Mouse (Mus musculus): Measurements from ENCODE around the gene Veph1. TPM values are rescaled to one million over a fixed set of nuclear protein-coding genes. Genes with fewer than 3 reads are reported as not detected.

Veph1 gene
- polyA plus RNA-seq, 1 experiment, result not detected

- H3K4me1 ChIP-seq (ENCODE audit: control insufficient read depth, insufficient read depth, insufficient read length), result no peaks in the 10 kb centered on the region
- DNase-seq (ENCODE audit: low read depth in 1 of 2, low spot score in 2 of 2), result no peak
- H3K4me3 ChIP-seq (ENCODE audit: extremely low read depth, insufficient read depth, insufficient read length), result no peak overlapping the region
- 89% methylated on average over 15 of the region's 15 CpGs for WGBS
- H3K27me3 ChIP-seq (ENCODE audit: control insufficient read depth, insufficient read depth, low read length), result peaks cover 3% of the 10 kb centered on the region; the same call in 1 of the 2 replicates
- H3K36me3 ChIP-seq (ENCODE audit: control insufficient read depth, insufficient read depth, low read length), result no peaks in the 10 kb centered on the region
- no peak overlapping the region for H3K27ac ChIP-seq (ENCODE audit: insufficient read depth, low read length)
- no peak for TF ChIP-seq POLR2A (IDR thresholded peaks at IDR 0.05; ENCODE audit: low read depth, low read length)
- no peak for TF ChIP-seq CTCF (IDR thresholded peaks at IDR 0.05; ENCODE audit: extremely low read depth, insufficient read depth, insufficient read length, insufficient replicate concordance)
These were observed 71.6 kb downstream of the Veph1 start for GRCm38 (mm10) chr3:66224931-66225537.

- no peak overlapping the region for H3K27ac ChIP-seq (ENCODE audit: insufficient read depth, low read length)
- H3K27me3 ChIP-seq (ENCODE audit: control insufficient read depth, insufficient read depth, low read length), result peaks cover 5% of the 10 kb centered on the region; the same call in 1 of the 2 replicates
- no peaks in the 10 kb centered on the region for H3K36me3 ChIP-seq (ENCODE audit: control insufficient read depth, insufficient read depth, low read length)
- TF ChIP-seq POLR2A (IDR thresholded peaks at IDR 0.05; ENCODE audit: low read depth, low read length) (no peak), CTCF (IDR thresholded peaks at IDR 0.05; ENCODE audit: extremely low read depth, insufficient read depth, insufficient read length, insufficient replicate concordance) (no peak)
- WGBS, result 9% methylated on average over 11 of the region's 11 CpGs
- H3K4me1 ChIP-seq (ENCODE audit: control insufficient read depth, insufficient read depth, insufficient read length), result no peaks in the 10 kb centered on the region
- DNase-seq (ENCODE audit: low read depth in 1 of 2, low spot score in 2 of 2), result no peak
- no peak overlapping the region; the same call in 1 of the 2 replicates for H3K4me3 ChIP-seq (ENCODE audit: extremely low read depth, insufficient read depth, insufficient read length)
These were observed 75.4 kb downstream of the Veph1 start for GRCm38 (mm10) chr3:66221243-66221611.

GRCm38 (mm10) chr3:66220554-66221242 is 75.9 kb downstream of the Veph1 start:
- Histone ChIP-seq H3K27me3 (ENCODE audit: control insufficient read depth, insufficient read depth, low read length) (peaks cover 5% of the 10 kb centered on the region; the same call in 1 of the 2 replicates), H3K4me3 (ENCODE audit: extremely low read depth, insufficient read depth, insufficient read length) (no peak overlapping the region), H3K27ac (ENCODE audit: insufficient read depth, low read length) (no peak overlapping the region), H3K36me3 (ENCODE audit: control insufficient read depth, insufficient read depth, low read length) (no peaks in the 10 kb centered on the region), H3K4me1 (ENCODE audit: control insufficient read depth, insufficient read depth, insufficient read length) (no peaks in the 10 kb centered on the region)
- no peak for DNase-seq (ENCODE audit: low read depth in 1 of 2, low spot score in 2 of 2)
- no peak for TF ChIP-seq POLR2A (IDR thresholded peaks at IDR 0.05; ENCODE audit: low read depth, low read length)
- TF ChIP-seq CTCF (IDR thresholded peaks at IDR 0.05; ENCODE audit: extremely low read depth, insufficient read depth, insufficient read length, insufficient replicate concordance), result no peak
- 2% methylated on average over 54 of the region's 54 CpGs for WGBS

- H3K4me3 ChIP-seq (ENCODE audit: extremely low read depth, insufficient read depth, insufficient read length), result no peak within 1 kb of the TSS
- H3K36me3 ChIP-seq (ENCODE audit: control insufficient read depth, insufficient read depth, low read length), result no peaks in the 10 kb centered on the region
- H3K27me3 ChIP-seq (ENCODE audit: control insufficient read depth, insufficient read depth, low read length), result peaks cover 5% of the 10 kb centered on the region; the same call in 1 of the 2 replicates
- 20% methylated on average over 20 of the region's 20 CpGs for WGBS
- no peak for TF ChIP-seq POLR2A (IDR thresholded peaks at IDR 0.05; ENCODE audit: low read depth, low read length)
- TF ChIP-seq CTCF (IDR thresholded peaks at IDR 0.05; ENCODE audit: extremely low read depth, insufficient read depth, insufficient read length, insufficient replicate concordance), result no peak
- DNase-seq (ENCODE audit: low read depth in 1 of 2, low spot score in 2 of 2), result no peak
- H3K27ac ChIP-seq (ENCODE audit: insufficient read depth, low read length), result no peak within 1 kb of the TSS
- H3K4me1 ChIP-seq (ENCODE audit: control insufficient read depth, insufficient read depth, insufficient read length), result no peaks in the 10 kb centered on the region
These were observed 76.9 kb downstream of the Veph1 start, which contains the start of gene Ptx3 for GRCm38 (mm10) chr3:66219655-66220191. Gene Ptx3 (plus strand): TSS chr3:66219910.

GRCm38 (mm10) chr3:66215759-66216158 is 80.9 kb downstream of the Veph1 start:
- WGBS, result 89% methylated on average over 8 of the region's 8 CpGs

GRCm38 (mm10) chr3:66213524-66213923 is 83.1 kb downstream of the Veph1 start:
- TF ChIP-seq POLR2A (IDR thresholded peaks at IDR 0.05; ENCODE audit: low read depth, low read length), result no peak
- TF ChIP-seq CTCF (IDR thresholded peaks at IDR 0.05; ENCODE audit: extremely low read depth, insufficient read depth, insufficient read length, insufficient replicate concordance), result no peak
- 83% methylated on average over 1 of the region's 1 CpGs for WGBS

More at GRCm38 (mm10) chr3:66215759-66216158, 80.9 kb downstream of the Veph1 start:
- TF ChIP-seq CTCF (IDR thresholded peaks at IDR 0.05; ENCODE audit: extremely low read depth, insufficient read depth, insufficient read length, insufficient replicate concordance), result no peak
- TF ChIP-seq POLR2A (IDR thresholded peaks at IDR 0.05; ENCODE audit: low read depth, low read length), result no peak
- 0 out of 2 replicates have a peak, but pooled peaks cover 2% of the 10 kb centered on the region for H3K27me3 ChIP-seq (ENCODE audit: control insufficient read depth, insufficient read depth, low read length)
- no peak for DNase-seq (ENCODE audit: low read depth in 1 of 2, low spot score in 2 of 2)
- no peaks in the 10 kb centered on the region for H3K4me1 ChIP-seq (ENCODE audit: control insufficient read depth, insufficient read depth, insufficient read length)
- H3K36me3 ChIP-seq (ENCODE audit: control insufficient read depth, insufficient read depth, low read length), result no peaks in the 10 kb centered on the region
- H3K4me3 ChIP-seq (ENCODE audit: extremely low read depth, insufficient read depth, insufficient read length), result no peak overlapping the region
- H3K27ac ChIP-seq (ENCODE audit: insufficient read depth, low read length), result no peak overlapping the region

More at GRCm38 (mm10) chr3:66213524-66213923, 83.1 kb downstream of the Veph1 start:
- Histone ChIP-seq H3K36me3 (ENCODE audit: control insufficient read depth, insufficient read depth, low read length) (no peaks in the 10 kb centered on the region), H3K27ac (ENCODE audit: insufficient read depth, low read length) (no peak overlapping the region), H3K4me3 (ENCODE audit: extremely low read depth, insufficient read depth, insufficient read length) (no peak overlapping the region), H3K4me1 (ENCODE audit: control insufficient read depth, insufficient read depth, insufficient read length) (no peaks in the 10 kb centered on the region), H3K27me3 (ENCODE audit: control insufficient read depth, insufficient read depth, low read length) (no peaks in the 10 kb centered on the region)
- DNase-seq (ENCODE audit: low read depth in 1 of 2, low spot score in 2 of 2), result no peak

Measured in spleen, adult 2 months (tissue).